Mouse (Mus musculus) spleen, adult 12 weeks (tissue): ENCODE data around the gene Fam20b.

ENCODE experiments used
- DNase-seq: peaks from one replicate; pipeline ENCODE4 v3.0.0; 2022; ENCODE audit warnings: low spot score

Gene Fam20b

GRCm38 (mm10) chr1:156718950-156719805 is at the start of gene Fam20b:
TSS of gene Fam20b (minus strand) at chr1:156719086.
- DNase-seq = peak; percentile 95

GRCm38 (mm10) chr1:156765311-156765710 is 46.4 kb upstream of the Fam20b start:
- no peak for DNase-seq

DNA sequence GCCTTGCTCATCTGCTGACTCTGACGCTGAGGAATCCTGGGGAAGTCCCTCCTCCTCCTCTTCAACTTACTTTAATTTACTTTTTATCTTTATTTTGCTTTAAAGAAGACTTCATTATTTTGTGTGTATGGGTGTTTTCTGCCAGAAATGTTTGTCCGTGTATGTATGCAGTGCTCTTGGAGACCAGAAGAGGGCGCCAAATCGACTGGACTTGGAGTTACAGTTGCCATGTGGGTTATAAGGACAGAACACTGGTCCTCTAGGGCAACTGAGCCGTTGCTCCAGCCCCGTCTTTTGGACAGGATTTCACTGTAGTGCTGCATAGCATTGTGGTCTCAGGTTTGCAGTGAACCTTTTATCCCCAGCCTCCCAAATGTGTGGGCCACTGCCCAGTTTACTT is 45.7 kb upstream of the Fam20b start:
- DNase-seq = no peak

GRCm38 (mm10) chr1:156763280-156763679 is 44.4 kb upstream of the Fam20b start:
- DNase-seq = no peak

GRCm38 (mm10) chr1:156761430-156761801 is 42.5 kb upstream of the Fam20b start:
- DNase-seq = no peak

- DNase-seq = no peak
These were observed 41.9 kb upstream of the Fam20b start for GRCm38 (mm10) chr1:156760549-156761429.

DNA sequence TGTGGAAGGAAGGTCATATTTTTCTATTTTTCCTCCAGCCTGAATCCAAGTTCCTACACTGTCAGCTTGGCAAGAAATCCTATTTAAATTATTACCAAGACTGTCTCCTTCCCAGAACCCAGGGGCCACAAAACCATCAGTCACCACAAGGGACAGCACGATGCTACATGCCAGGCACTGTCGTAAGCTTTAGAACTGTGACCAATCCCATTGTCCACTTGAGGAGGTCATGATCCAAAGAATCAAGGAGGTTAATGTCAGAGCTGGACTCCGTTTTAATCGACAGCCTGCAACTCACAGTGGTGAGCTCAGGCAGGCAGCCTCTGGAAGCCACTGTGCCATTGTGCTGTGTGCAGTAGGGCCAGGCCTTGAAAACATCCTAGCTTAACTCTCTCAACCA is 39.4 kb upstream of the Fam20b start:
- no peak for DNase-seq

DNA sequence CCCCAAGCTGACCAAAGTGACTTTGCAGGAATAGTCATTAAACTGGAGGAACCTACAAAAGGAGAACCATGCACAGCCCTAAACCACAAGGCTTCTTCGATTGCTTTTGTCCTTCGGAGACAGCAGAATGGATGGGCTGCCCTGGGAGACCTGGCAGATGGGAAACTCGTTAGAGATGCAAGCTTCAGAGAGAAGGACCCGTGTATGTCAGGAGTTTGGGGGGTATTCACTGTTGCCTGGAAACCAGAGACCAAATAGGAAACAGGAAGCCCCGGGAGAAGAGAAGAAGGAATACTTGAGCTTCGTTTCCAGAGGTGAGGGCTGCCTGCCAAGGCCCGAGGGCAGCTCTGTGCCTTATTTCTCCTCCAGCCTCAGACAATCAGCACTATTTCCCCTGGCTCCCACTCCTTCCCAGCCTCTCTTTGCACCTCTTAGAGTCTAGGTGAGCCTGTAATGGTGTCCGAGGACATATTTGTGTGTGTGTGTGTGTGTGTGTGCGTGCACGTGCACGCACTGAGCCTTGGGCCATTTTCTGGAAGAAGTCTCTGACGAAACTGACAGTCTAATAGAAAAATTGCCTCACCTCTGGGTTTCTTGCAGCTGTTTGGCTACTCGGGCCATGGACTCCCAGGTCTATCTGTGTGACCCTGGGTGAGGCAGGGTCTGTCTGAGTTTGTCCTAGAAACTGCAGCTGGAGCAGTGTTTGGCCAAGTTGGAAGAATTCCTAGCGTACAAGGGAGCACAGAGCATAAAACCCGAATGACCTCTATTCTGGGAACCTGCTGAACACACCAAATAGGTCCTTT is 35.9 kb upstream of the Fam20b start:
- DNase-seq = no peak

DNA sequence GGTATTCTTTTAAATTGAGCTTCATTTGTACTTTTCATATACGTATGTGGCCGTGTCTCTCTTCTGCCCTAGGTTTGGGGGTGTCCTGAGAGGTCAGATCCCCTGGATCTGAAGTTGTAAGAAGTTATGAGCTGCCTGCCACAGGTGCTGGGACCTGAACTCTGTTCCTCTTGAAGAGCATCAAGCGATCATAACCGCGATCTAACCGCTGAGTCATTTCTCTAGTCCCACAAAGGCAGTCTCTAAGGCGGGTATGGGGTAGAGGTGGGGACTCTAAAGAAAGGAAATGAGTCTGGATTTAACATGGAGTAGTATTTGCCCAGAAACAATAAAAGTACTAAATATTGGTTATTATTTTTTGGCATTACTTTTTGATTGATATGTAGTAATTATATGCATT is 34.1 kb upstream of the Fam20b start:
- DNase-seq = no peak

GRCm38 (mm10) chr1:156752020-156752724 is 33.3 kb upstream of the Fam20b start:
- DNase-seq = peak; percentile 57

DNA sequence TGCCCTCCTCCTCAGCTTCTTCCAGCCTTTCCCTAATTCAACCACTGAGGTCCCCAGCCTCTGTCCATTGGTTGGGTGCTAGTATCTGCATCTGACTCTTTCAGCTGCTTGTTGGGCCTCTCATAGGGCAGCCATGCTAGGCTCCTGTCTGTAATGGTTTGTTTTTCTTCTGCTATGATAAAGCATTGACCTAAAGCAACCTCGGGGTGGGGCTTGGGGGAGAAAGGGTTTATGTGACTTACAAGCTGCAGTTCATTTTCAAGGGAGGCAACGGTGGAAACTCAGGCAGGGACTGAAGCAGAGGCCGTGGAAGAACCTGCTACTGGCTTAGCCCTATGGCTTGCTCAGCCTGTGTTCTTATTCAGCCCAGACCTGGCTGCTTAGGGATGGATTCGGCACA is 31.4 kb upstream of the Fam20b start:
- no peak for DNase-seq

DNA sequence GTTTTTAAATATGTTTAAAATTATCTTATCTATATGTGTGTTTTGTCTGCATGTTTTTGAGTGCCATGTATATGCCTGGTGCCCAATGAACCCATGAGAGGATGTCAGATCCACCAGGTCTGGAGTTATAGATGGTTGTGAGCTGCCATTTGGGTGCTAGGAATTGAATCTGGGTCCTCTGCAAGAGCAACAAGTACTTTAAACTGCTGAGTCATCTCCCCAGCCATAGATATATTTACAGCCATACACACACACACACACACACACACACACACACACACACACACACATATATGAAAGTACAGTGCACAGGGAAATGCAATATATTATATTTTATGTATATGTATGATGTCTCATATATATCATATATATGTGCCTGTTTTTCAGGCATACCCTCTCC is 30.2 kb upstream of the Fam20b start:
- DNase-seq = no peak

- no peak for DNase-seq
These were observed 29.6 kb upstream of the Fam20b start for GRCm38 (mm10) chr1:156748435-156749005.

DNA sequence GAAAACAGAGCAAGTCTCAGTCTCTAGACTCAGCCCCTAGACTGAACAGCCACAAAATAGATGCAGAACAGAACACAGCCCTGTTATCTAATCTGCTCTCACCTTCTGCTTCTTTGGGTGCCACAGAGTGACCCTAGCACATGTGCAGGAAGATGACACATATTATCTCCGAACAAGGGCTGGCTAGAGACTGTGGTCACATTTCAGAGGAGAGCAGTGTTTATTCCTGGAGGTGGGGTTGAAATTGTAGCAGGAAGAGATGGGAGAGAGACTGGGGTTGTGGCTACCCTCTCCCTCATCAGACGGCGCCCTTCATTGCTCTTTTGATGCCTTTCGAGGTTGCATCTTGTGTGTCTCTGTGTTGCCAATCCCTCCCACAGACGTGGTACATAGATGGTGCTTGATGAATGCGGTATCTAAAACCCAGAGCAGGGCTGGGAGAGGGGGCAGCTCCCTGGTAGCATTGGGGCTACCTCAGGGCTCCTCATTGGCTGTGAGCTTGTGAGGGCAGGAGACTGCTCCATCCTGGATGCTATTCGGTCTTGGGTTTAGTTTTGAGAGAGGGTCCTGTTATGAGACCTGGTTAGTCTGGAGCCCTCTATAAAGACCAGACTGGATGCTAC is 26.4 kb upstream of the Fam20b start:
- DNase-seq = peak; percentile 57

GRCm38 (mm10) chr1:156741482-156742411 is 22.9 kb upstream of the Fam20b start:
- peak; percentile 59 for DNase-seq

GRCm38 (mm10) chr1:156735788-156736187 is 16.9 kb upstream of the Fam20b start:
- DNase-seq = no peak

GRCm38 (mm10) chr1:156734019-156734418 is 15.1 kb upstream of the Fam20b start:
- no peak for DNase-seq

DNA sequence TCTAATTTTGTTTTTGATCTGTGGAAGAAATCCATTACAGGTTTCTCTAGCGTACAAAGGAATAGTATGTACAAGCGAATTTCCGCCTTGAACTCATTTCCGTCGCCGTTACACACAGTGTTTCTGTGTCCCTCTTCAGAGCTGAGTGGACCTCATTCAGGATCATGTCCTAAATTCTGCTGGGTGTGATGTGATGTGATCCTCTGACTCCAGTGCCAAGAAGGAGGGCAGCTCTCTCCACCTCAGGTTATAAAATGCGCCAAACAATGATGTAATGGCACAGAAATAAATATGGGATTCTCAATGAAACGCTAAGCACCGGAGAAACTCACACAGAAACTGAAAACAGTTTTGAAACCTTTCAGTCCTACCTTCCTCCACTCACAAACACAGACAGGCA is 14.7 kb upstream of the Fam20b start:
- DNase-seq = no peak

GRCm38 (mm10) chr1:156732996-156733395 is 14.1 kb upstream of the Fam20b start:
- DNase-seq = no peak

GRCm38 (mm10) chr1:156730802-156731201 is 11.9 kb upstream of the Fam20b start:
- no peak for DNase-seq
